In genomic region chr3:21905384-21906073, GRCm38 (mm10) we compare ENCODE assay signal across 10 mouse cellular contexts.
A peak's percentile ranks its signal among the peaks of the same experiment; 100 is the strongest.
DNase-seq lines count a peak whose midpoint lies in the region; ATAC-seq and TF ChIP-seq lines count a peak whose summit lies in the region.
"Had no signal": no experiment of that assay in that cellular context is flagged by ENCODE, and none has a peak within 500 bp of the region (broad histone marks: within the 10 kb centered on the region; RNA-seq: fewer than 3 reads in every experiment).

No protein-coding gene starts in this region.

- no peak for TF ChIP-seq POLR2A in liver, adult 2 months (IDR thresholded peaks at IDR 0.05; ENCODE audit: extremely low read depth, insufficient read depth, low read length)

- no peak overlapping the region for H3K27ac ChIP-seq in liver, adult 2 months (replicated peaks; ENCODE audit: insufficient read depth, low read depth, low read length)
- H3K27ac ChIP-seq in liver, postnatal 0 days (ENCODE audit: low read depth) = no peak overlapping the region
- H3K27ac ChIP-seq: midbrain, embryonic 12.5 days; neural tube, embryonic 12.5 days had no signal

- TF ChIP-seq CTCF in liver, adult 2 months (IDR thresholded peaks at IDR 0.05; ENCODE audit: low read depth, low read length) = no peak
- TF ChIP-seq CTCF in liver, postnatal 0 days (IDR thresholded peaks at IDR 0.05; ENCODE audit: low read depth) = no peak

- H3K36me3 ChIP-seq in liver, adult 2 months (ENCODE audit: control insufficient read depth, insufficient read depth, low read length) = no peaks in the 10 kb centered on the region
- no peaks in the 10 kb centered on the region for H3K36me3 ChIP-seq in liver, postnatal 0 days (replicated peaks; ENCODE audit: insufficient read depth, low read length)
- H3K36me3 ChIP-seq: midbrain, embryonic 12.5 days; neural tube, embryonic 12.5 days had no signal

- no peak for TF ChIP-seq EP300 in liver, postnatal 0 days (IDR thresholded peaks at IDR 0.05; ENCODE audit: low read depth)

- no peak overlapping the region for H3K4me2 ChIP-seq in liver, postnatal 0 days (ENCODE audit: low read depth, low read length)
- H3K4me2 ChIP-seq: midbrain, embryonic 12.5 days; neural tube, embryonic 12.5 days had no signal

- H3K27me3 ChIP-seq in liver, adult 2 months (ENCODE audit: control insufficient read depth, insufficient read depth, low read length) = no peaks in the 10 kb centered on the region
- no peaks in the 10 kb centered on the region for H3K27me3 ChIP-seq in liver, postnatal 0 days (ENCODE audit: insufficient read depth, low read length)
- H3K27me3 ChIP-seq: midbrain, embryonic 12.5 days; neural tube, embryonic 12.5 days had no signal

- no peak for ATAC-seq in liver, postnatal 0 days
- ATAC-seq in erythroid progenitor cell, adult 5-6 weeks (replicated peaks; ENCODE audit: low FRiP score, poor library complexity, severe bottlenecking) = no peak

- H3K4me3 ChIP-seq in liver, adult 2 months (ENCODE audit: insufficient read depth, low read depth, low read length) = no peak overlapping the region
- H3K4me3 ChIP-seq in liver, postnatal 0 days (ENCODE audit: low read depth, low read length) = no peak overlapping the region
- H3K4me3 ChIP-seq: midbrain, embryonic 12.5 days; neural tube, embryonic 12.5 days had no signal

- DNase-seq in adrenal gland, postnatal 25 days = peak; percentile 7
- DNase-seq in adrenal gland, adult 8-10 months = no peak
- DNase-seq in liver, adult 2 months (ENCODE audit: extremely low read depth, low read depth, low spot score) = peak; percentile 68
- no peak for DNase-seq in liver, postnatal 0 days
- peak; percentile 16 to 28 for DNase-seq in adrenal gland, postnatal 36 days
- DNase-seq in kidney, postnatal 4 days = peak; percentile 5 to 20
- no peak for DNase-seq in ovary, postnatal 14 days (ENCODE audit: low spot score)

- H3K4me1 ChIP-seq in liver, adult 2 months (ENCODE audit: control insufficient read depth, insufficient read depth, low read length) = peaks cover 7% of the 10 kb centered on the region
- peaks cover 10% of the 10 kb centered on the region for H3K4me1 ChIP-seq in liver, postnatal 0 days (ENCODE audit: insufficient read depth)
- H3K4me1 ChIP-seq: midbrain, embryonic 12.5 days; neural tube, embryonic 12.5 days had no signal

- no peaks in the 10 kb centered on the region for H3K79me2 ChIP-seq in liver, adult 2 months (ENCODE audit: control insufficient read depth, insufficient read depth, low read length)

- H3K9me3 ChIP-seq in liver, postnatal 0 days (ENCODE audit: low read length) = no peaks in the 10 kb centered on the region
- H3K9me3 ChIP-seq: midbrain, embryonic 12.5 days; neural tube, embryonic 12.5 days had no signal

- 39% methylated on average over 2 of the region's 2 CpGs for WGBS in liver, adult 2 months
- 18% methylated on average over 2 of the region's 2 CpGs for WGBS in liver, postnatal 0 days (ENCODE audit: insufficient replicate concordance)

- no peak overlapping the region for H3K9ac ChIP-seq in liver, adult 2 months (ENCODE audit: low read depth, low read length)
- H3K9ac ChIP-seq in liver, postnatal 0 days (replicated peaks) = no peak overlapping the region
- H3K9ac ChIP-seq: midbrain, embryonic 12.5 days; neural tube, embryonic 12.5 days had no signal

Comparison
In these comparisons a context has a peak if more than half of its experiments do, and no peak if none do; other contexts are left out.
1. DNase-seq: peak in adrenal gland, postnatal 25 days (single experiment), liver, adult 2 months (single experiment), adrenal gland, postnatal 36 days (2 of 2) and kidney, postnatal 4 days (2 of 2); none in adrenal gland, adult 8-10 months (single experiment), liver, postnatal 0 days (single experiment) and ovary, postnatal 14 days (single experiment).